Mouse (Mus musculus) stomach, postnatal 0 days (tissue): ENCODE measurements at regions not wholly inside any gene's neighbourhood (a gene's known extent, or its start where the extent isn't known, plus 50 kb on each side); places are given as distances from the start of the nearest gene placed in this dataset.

Experiments
- ATAC-seq: fragments of 200-750 bp; cut with Nextera tagmentation; 2 replicates; pipeline ENCODE4 v1.8.0; 2017; ENCODE audit not compliant: low FRiP score, low TSS enrichment
- DNase-seq: peaks from one replicate; pipeline ENCODE4 v3.0.0-alpha.2; 2016; ENCODE audit warnings: low spot score
- H3K27ac ChIP-seq: fragments of 300-500 bp; sonication (generic); replicated peaks from 2 replicates; pipeline ENCODE4 v1.5.1; 2014; ENCODE audit warnings: mild to moderate bottlenecking, control low read depth
- H3K27me3 ChIP-seq: fragments of 300-500 bp; sonication (generic); 2 replicates; pipeline ENCODE4 v1.6.1; 2014; ENCODE audit warnings: low read length; ENCODE audit not compliant: control insufficient read depth, insufficient read depth
- H3K36me3 ChIP-seq: fragments of 300-500 bp; sonication (generic); 2 replicates; pipeline ENCODE4 v1.6.1; 2014; ENCODE audit warnings: low read length, mixed read lengths; ENCODE audit not compliant: control insufficient read depth, insufficient read depth
- H3K4me1 ChIP-seq: fragments of 300-500 bp; sonication (generic); replicated peaks from 2 replicates; pipeline ENCODE4 v1.6.1; 2014; ENCODE audit warnings: antibody characterized with exemption; ENCODE audit not compliant: control insufficient read depth, insufficient read depth
- H3K4me2 ChIP-seq: fragments of 300-500 bp; sonication (generic); replicated peaks from 2 replicates; pipeline ENCODE4 v1.6.1; 2014; ENCODE audit warnings: low read depth, mild to moderate bottlenecking, control low read depth, moderate library complexity
- H3K4me3 ChIP-seq: fragments of 300-500 bp; sonication (generic); 2 replicates; pipeline ENCODE4 v1.5.1; 2014; ENCODE audit warnings: low read depth, low read length, control low read depth
- H3K9ac ChIP-seq: fragments of 300-500 bp; sonication (generic); 2 replicates; pipeline ENCODE4 v1.6.1; 2014; ENCODE audit warnings: mild to moderate bottlenecking, low read length, control low read depth, mixed read lengths
- H3K9me3 ChIP-seq: fragments of 300-500 bp; sonication (generic); 2 replicates; pipeline ENCODE4 v1.6.1; 2016; ENCODE audit warnings: low read length; ENCODE audit not compliant: control insufficient read depth
- CTCF ChIP-seq: IDR thresholded peaks from 2 replicates; pipeline ENCODE4 v1.5.1; 2016; ENCODE audit warnings: antibody characterized with exemption, low read depth, mild to moderate bottlenecking, moderate library complexity
- EP300 ChIP-seq: optimal IDR thresholded peaks from 2 replicates; pipeline ENCODE3; 2016; ENCODE audit warnings: antibody characterized with exemption
- WGBS: fragments of 180-500 bp; shearing (Covaris S2); extraction: QIAGEN DNeasy Blood & Tissue Kit; methylation state at CpG from one replicate; pipeline ENCODE4 v1.1.7; 2014; 5-methylcytosine and 5-hydroxymethylcytosine counted together

GRCm38 (mm10) chr2:3889381-3889780 lies 128.1 kb upstream of the Frmd4a start:
- ATAC-seq = no peak
- no peak for DNase-seq
- H3K9ac ChIP-seq = no peak overlapping the region
- H3K27ac ChIP-seq = no peak overlapping the region
- 88% methylated on average over 3 of the region's 3 CpGs for WGBS
- no peak overlapping the region for H3K4me3 ChIP-seq
- no peaks in the 10 kb centered on the region for H3K36me3 ChIP-seq
- H3K4me1 ChIP-seq = no peaks in the 10 kb centered on the region
- no peaks in the 10 kb centered on the region for H3K9me3 ChIP-seq
- TF ChIP-seq CTCF (no peak), EP300 (no peak)
- H3K4me2 ChIP-seq = no peak overlapping the region
- no peaks in the 10 kb centered on the region for H3K27me3 ChIP-seq

- H3K9me3 ChIP-seq = no peaks in the 10 kb centered on the region
- no peaks in the 10 kb centered on the region for H3K4me1 ChIP-seq
- TF ChIP-seq CTCF = no peak
- TF ChIP-seq EP300 = no peak
- WGBS = 60% methylated on average over 8 of the region's 8 CpGs
- DNase-seq (no peak), ATAC-seq (no peak)
- no peaks in the 10 kb centered on the region for H3K36me3 ChIP-seq
- H3K9ac ChIP-seq = no peak overlapping the region
- no peak overlapping the region for H3K27ac ChIP-seq
- H3K27me3 ChIP-seq = no peaks in the 10 kb centered on the region
- H3K4me3 ChIP-seq = no peak overlapping the region
- no peak overlapping the region for H3K4me2 ChIP-seq
These were observed 127.1 kb upstream of the Frmd4a start for GRCm38 (mm10) chr2:3890462-3890861.

- H3K9me3 ChIP-seq = no peaks in the 10 kb centered on the region
- no peak overlapping the region for H3K4me3 ChIP-seq
- 87% methylated on average over 4 of the region's 4 CpGs for WGBS
- H3K9ac ChIP-seq = no peak overlapping the region
- no peaks in the 10 kb centered on the region for H3K27me3 ChIP-seq
- H3K4me1 ChIP-seq = no peaks in the 10 kb centered on the region
- no peak for TF ChIP-seq CTCF
- no peak for TF ChIP-seq EP300
- no peak overlapping the region for H3K4me2 ChIP-seq
- H3K36me3 ChIP-seq = no peaks in the 10 kb centered on the region
- ATAC-seq = no peak
- DNase-seq = no peak
- no peak overlapping the region for H3K27ac ChIP-seq
These were observed 110.5 kb upstream of the Frmd4a start for GRCm38 (mm10) chr2:3907026-3907425.

GRCm38 (mm10) chr2:3908192-3908591 lies 109.3 kb upstream of the Frmd4a start:
- Histone ChIP-seq H3K9me3 (no peaks in the 10 kb centered on the region), H3K4me1 (no peaks in the 10 kb centered on the region), H3K9ac (no peak overlapping the region), H3K4me3 (no peak overlapping the region), H3K27me3 (no peaks in the 10 kb centered on the region), H3K36me3 (no peaks in the 10 kb centered on the region), H3K27ac (no peak overlapping the region), H3K4me2 (no peak overlapping the region)
- DNase-seq (no peak), ATAC-seq (no peak)
- TF ChIP-seq EP300 = no peak
- no peak for TF ChIP-seq CTCF
- 56% methylated on average over 3 of the region's 3 CpGs for WGBS

- DNase-seq (no peak), ATAC-seq (no peak)
These were observed 107.2 kb upstream of the Frmd4a start for GRCm38 (mm10) chr2:3910086-3910891.

GRCm38 (mm10) chr2:3915141-3915540 lies 102.4 kb upstream of the Frmd4a start:
- DNase-seq (no peak), ATAC-seq (no peak)
- H3K9me3 ChIP-seq = no peaks in the 10 kb centered on the region
- no peaks in the 10 kb centered on the region for H3K36me3 ChIP-seq
- WGBS = 82% methylated on average over 7 of the region's 7 CpGs
- no peak overlapping the region for H3K9ac ChIP-seq
- H3K4me2 ChIP-seq = no peak overlapping the region
- TF ChIP-seq EP300 = no peak
- no peak for TF ChIP-seq CTCF
- H3K4me3 ChIP-seq = no peak overlapping the region
- H3K27me3 ChIP-seq = no peaks in the 10 kb centered on the region
- no peaks in the 10 kb centered on the region for H3K4me1 ChIP-seq
- no peak overlapping the region for H3K27ac ChIP-seq

More at GRCm38 (mm10) chr2:3910086-3910891, 107.2 kb upstream of the Frmd4a start:
- no peaks in the 10 kb centered on the region for H3K27me3 ChIP-seq
- TF ChIP-seq EP300 (no peak), CTCF (no peak)
- no peak overlapping the region for H3K4me3 ChIP-seq
- H3K4me2 ChIP-seq = no peak overlapping the region
- no peak overlapping the region for H3K27ac ChIP-seq
- 49% methylated on average over 9 of the region's 9 CpGs for WGBS
- no peak overlapping the region for H3K9ac ChIP-seq
- H3K4me1 ChIP-seq = no peaks in the 10 kb centered on the region
- H3K9me3 ChIP-seq = no peaks in the 10 kb centered on the region
- H3K36me3 ChIP-seq = no peaks in the 10 kb centered on the region
